Mouse (Mus musculus) embryonic facial prominence, embryonic 11.5 days (tissue): ENCODE results near the gene Cntnap1. TPM values are rescaled to one million over a fixed set of nuclear protein-coding genes. Genes with fewer than 3 reads are reported as not detected.
"Not testable (repeated sequence)": the region's sequence is repeated elsewhere in the genome, so short reads cannot be mapped to it uniquely, and the experiment has no call there.

Experiments
- ATAC-seq: fragments of 200-750 bp; cut with Nextera tagmentation; replicated peaks from 2 replicates; pipeline ENCODE4 v1.8.0; 2017; ENCODE audit warnings: low read depth; ENCODE audit not compliant: insufficient number of reproducible peaks, low FRiP score, low TSS enrichment
- DNase-seq: peaks from one replicate; pipeline ENCODE4 v3.0.0-alpha.2; 2015; ENCODE audit warnings: low spot score
- H3K27ac ChIP-seq: fragments of 300-500 bp; sonication (generic); replicated peaks from 2 replicates; pipeline ENCODE4 v1.5.1; 2014; ENCODE audit warnings: mild to moderate bottlenecking, low read depth, low read length, control low read depth
- H3K27me3 ChIP-seq: fragments of 300-500 bp; sonication (generic); 2 replicates; pipeline ENCODE4 v1.6.1; 2014; ENCODE audit warnings: mild to moderate bottlenecking, low read length, moderate library complexity, mixed read lengths; ENCODE audit not compliant: control insufficient read depth, insufficient read depth
- H3K36me3 ChIP-seq: fragments of 300-500 bp; sonication (generic); replicated peaks from 2 replicates; pipeline ENCODE4 v1.6.1; 2014; ENCODE audit warnings: low read depth, mild to moderate bottlenecking, low read length, moderate library complexity, mixed read lengths; ENCODE audit not compliant: control insufficient read depth, insufficient read depth
- H3K4me1 ChIP-seq: fragments of 300-500 bp; sonication (generic); 2 replicates; pipeline ENCODE4 v1.6.1; 2014; ENCODE audit warnings: low read length, mixed read lengths; ENCODE audit not compliant: control insufficient read depth, insufficient read depth
- H3K4me2 ChIP-seq: fragments of 300-500 bp; sonication (generic); 2 replicates; pipeline ENCODE4 v1.6.1; 2014; ENCODE audit warnings: low read depth, mild to moderate bottlenecking, control low read depth, low read length, moderate library complexity
- H3K4me3 ChIP-seq: fragments of 300-500 bp; sonication (generic); 2 replicates; pipeline ENCODE4 v1.5.1; 2014; ENCODE audit warnings: low read depth, low read length, control low read depth
- H3K9ac ChIP-seq: fragments of 300-500 bp; sonication (generic); replicated peaks from 2 replicates; pipeline ENCODE4 v1.6.1; 2014; ENCODE audit warnings: mild to moderate bottlenecking, control low read depth, low read length
- H3K9me3 ChIP-seq: fragments of 300-500 bp; sonication (generic); replicated peaks from 2 replicates; pipeline ENCODE4 v1.6.1; 2016; ENCODE audit warnings: mild to moderate bottlenecking, low read length, inconsistent platforms, mixed read lengths; ENCODE audit not compliant: control insufficient read depth
- WGBS: fragments of 180-500 bp; shearing (Covaris S2); extraction: QIAGEN DNeasy Blood & Tissue Kit; methylation state at CpG from one replicate; pipeline ENCODE4 v1.1.7; 2014; 5-methylcytosine and 5-hydroxymethylcytosine counted together
- polyA plus RNA-seq: library from polyadenylated mRNA; unstranded; fragments of >200 nt; fragmentation: Nextera tagmentation; extraction: Ambion mirVana; gene quantifications from 2 replicates; pipeline ENCODE4 v1.2.1, GENCODE M21; 2014

The Cntnap1 gene
- polyA plus RNA-seq, 1 experiment from 2014 or later = 0.28 TPM

GRCm38 (mm10) chr11:101154648-101155047 is 15.7 kb upstream of the Cntnap1 start:
- Histone ChIP-seq H3K36me3 (no peaks in the 10 kb centered on the region), H3K27me3 (no peaks in the 10 kb centered on the region), H3K9ac (no peak overlapping the region), H3K9me3 (no peaks in the 10 kb centered on the region), H3K4me1 (peaks cover 4% of the 10 kb centered on the region), H3K4me3 (no peak overlapping the region), H3K27ac (no peak overlapping the region), H3K4me2 (no peak overlapping the region)
- ATAC-seq (no peak), DNase-seq (no peak)

GRCm38 (mm10) chr11:101155151-101155550 is 15.2 kb upstream of the Cntnap1 start:
- H3K4me1 ChIP-seq = peaks cover 4% of the 10 kb centered on the region
- H3K27me3 ChIP-seq = no peaks in the 10 kb centered on the region
- H3K4me2 ChIP-seq = no peak overlapping the region; the same call in 1 of the 2 replicates
- ATAC-seq = no peak
- 68% methylated on average over 6 of the region's 6 CpGs for WGBS
- no peak overlapping the region for H3K9ac ChIP-seq
- DNase-seq = no peak
- H3K27ac ChIP-seq = no peak overlapping the region
- no peak overlapping the region for H3K4me3 ChIP-seq
- no peaks in the 10 kb centered on the region for H3K9me3 ChIP-seq
- H3K36me3 ChIP-seq = no peaks in the 10 kb centered on the region

GRCm38 (mm10) chr11:101155728-101156371 is 14.5 kb upstream of the Cntnap1 start, which contains the start of gene Tubg2:
Gene Tubg2, plus strand, starts transcription at chr11:101155907.
- no peaks in the 10 kb centered on the region for H3K27me3 ChIP-seq
- no peaks in the 10 kb centered on the region for H3K36me3 ChIP-seq
- peak within 1 kb of the TSS; percentile 64 for H3K4me2 ChIP-seq
- WGBS = 2% methylated on average over 36 of the region's 36 CpGs
- H3K9ac ChIP-seq = peak within 1 kb of the TSS; percentile 66
- peaks cover 4% of the 10 kb centered on the region for H3K4me1 ChIP-seq
- DNase-seq = peak; percentile 85
- peak; percentile 69 for ATAC-seq
- H3K27ac ChIP-seq = 0 out of 2 replicates have a peak within 1 kb of the TSS, but pooled peaks have one; percentile 56
- peak within 1 kb of the TSS; percentile 37 for H3K4me3 ChIP-seq
- no peaks in the 10 kb centered on the region for H3K9me3 ChIP-seq

GRCm38 (mm10) chr11:101160151-101160550 is 10.2 kb upstream of the Cntnap1 start:
- H3K36me3 ChIP-seq, H3K4me2 ChIP-seq, ATAC-seq, H3K4me3 ChIP-seq, DNase-seq, H3K27ac ChIP-seq, H3K9me3 ChIP-seq, H3K9ac ChIP-seq: not testable (repeated sequence)
- WGBS = 87% methylated on average over 8 of the region's 10 CpGs
- H3K4me1 ChIP-seq = peaks cover 13% of the 10 kb centered on the region
- H3K27me3 ChIP-seq = peaks cover 29% of the 10 kb centered on the region

GRCm38 (mm10) chr11:101160981-101161505 is 9.3 kb upstream of the Cntnap1 start:
- H3K36me3 ChIP-seq, DNase-seq, ATAC-seq, H3K27ac ChIP-seq, H3K4me3 ChIP-seq, H3K9ac ChIP-seq, H3K4me2 ChIP-seq, H3K9me3 ChIP-seq: not testable (repeated sequence)
- WGBS = 70% methylated on average over 5 of the region's 8 CpGs
- Histone ChIP-seq H3K4me1 (peaks cover 13% of the 10 kb centered on the region), H3K27me3 (peaks cover 36% of the 10 kb centered on the region)

GRCm38 (mm10) chr11:101161551-101161950 is 8.8 kb upstream of the Cntnap1 start:
- Histone ChIP-seq H3K27ac (no peak overlapping the region), H3K4me3 (no peak overlapping the region), H3K4me2 (no peak overlapping the region), H3K27me3 (peaks cover 41% of the 10 kb centered on the region), H3K9me3 (no peaks in the 10 kb centered on the region), H3K9ac (no peak overlapping the region), H3K4me1 (peaks cover 9% of the 10 kb centered on the region; the same call in 1 of the 2 replicates), H3K36me3 (no peaks in the 10 kb centered on the region)
- WGBS = 84% methylated on average over 15 of the region's 15 CpGs
- DNase-seq = no peak
- no peak for ATAC-seq

GRCm38 (mm10) chr11:101162301-101162700 is 8.0 kb upstream of the Cntnap1 start:
- no peak overlapping the region for H3K9ac ChIP-seq
- WGBS = 53% methylated on average over 5 of the region's 5 CpGs
- H3K36me3 ChIP-seq = no peaks in the 10 kb centered on the region
- peaks cover 9% of the 10 kb centered on the region; the same call in 1 of the 2 replicates for H3K4me1 ChIP-seq
- H3K9me3 ChIP-seq = no peaks in the 10 kb centered on the region
- no peak overlapping the region for H3K4me2 ChIP-seq
- no peak overlapping the region for H3K4me3 ChIP-seq
- DNase-seq (no peak), ATAC-seq (no peak)
- H3K27ac ChIP-seq = no peak overlapping the region
- peaks cover 48% of the 10 kb centered on the region for H3K27me3 ChIP-seq

- 51% methylated on average over 5 of the region's 5 CpGs for WGBS
- Histone ChIP-seq H3K36me3 (no peaks in the 10 kb centered on the region), H3K4me2 (no peak overlapping the region)
These were observed 7.6 kb upstream of the Cntnap1 start for GRCm38 (mm10) chr11:101162772-101163171.

More at GRCm38 (mm10) chr11:101162772-101163171, 7.6 kb upstream of the Cntnap1 start:
- H3K4me1 ChIP-seq = peaks cover 9% of the 10 kb centered on the region; the same call in 1 of the 2 replicates
- no peak for DNase-seq
- no peak overlapping the region for H3K4me3 ChIP-seq
- no peaks in the 10 kb centered on the region for H3K9me3 ChIP-seq
- ATAC-seq = no peak
- H3K27me3 ChIP-seq = peaks cover 52% of the 10 kb centered on the region
- no peak overlapping the region for H3K27ac ChIP-seq
- no peak overlapping the region for H3K9ac ChIP-seq
